Comparison of ENCODE assay signal across 19 mouse cellular contexts in the genomic region with DNA sequence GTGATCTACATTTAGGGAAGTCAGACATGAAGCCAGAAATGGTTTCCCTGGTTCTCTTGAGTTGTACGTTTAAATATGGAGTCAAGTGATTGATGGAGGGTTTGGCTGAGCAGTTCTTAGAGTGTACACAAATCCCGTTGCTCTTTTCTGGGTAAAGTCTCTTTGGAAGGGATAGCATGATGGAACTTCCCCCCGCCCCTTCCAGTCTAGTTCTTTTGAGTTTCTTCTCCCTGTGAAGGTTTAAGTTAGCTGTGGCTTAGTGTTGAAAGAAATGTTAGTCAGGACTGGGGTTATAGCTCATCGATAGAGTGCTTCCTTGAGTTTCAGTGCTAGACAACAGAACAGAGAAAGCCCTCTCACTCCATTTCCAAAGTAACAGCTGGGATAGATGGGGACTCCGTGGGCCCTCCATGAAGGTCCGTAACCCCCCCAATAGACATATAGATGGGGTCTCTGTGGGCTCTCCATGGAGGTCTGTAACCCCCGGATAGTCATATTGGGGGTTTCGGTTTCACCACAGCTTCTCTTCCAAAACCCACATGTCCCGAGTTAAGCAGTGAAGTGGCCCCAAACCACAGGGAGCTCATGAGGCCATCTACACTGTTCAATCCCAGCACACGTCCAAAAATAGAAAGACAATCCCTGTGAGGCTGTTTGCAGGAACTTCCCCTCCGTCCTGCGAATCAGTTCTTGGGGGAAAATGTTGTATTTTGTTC. TPM values are rescaled to one million over a fixed set of nuclear protein-coding genes. Genes with fewer than 3 reads are reported as not detected.
A peak's percentile ranks its signal among the peaks of the same experiment; 100 is the strongest.
DNase-seq lines count a peak whose midpoint lies in the region; ATAC-seq and TF ChIP-seq lines count a peak whose summit lies in the region.
"Had no signal": no experiment of that assay in that cellular context is flagged by ENCODE, and none has a peak within 500 bp of the region (broad histone marks: within the 10 kb centered on the region; RNA-seq: fewer than 3 reads in every experiment).

No protein-coding gene starts in this region.

- no peak overlapping the region for H3K4me3 ChIP-seq in heart, embryonic 10.5 days
- H3K4me3 ChIP-seq in liver, embryonic 11.5 days (ENCODE audit: low read depth, low read length) = no peak overlapping the region
- no peak overlapping the region for H3K4me3 ChIP-seq in embryonic facial prominence, embryonic 15.5 days (replicated peaks)
- H3K4me3 ChIP-seq in liver, postnatal 0 days (ENCODE audit: low read depth, low read length) = peak overlapping the region; percentile 22
- H3K4me3 ChIP-seq: hindbrain, embryonic 13.5 days; midbrain, embryonic 13.5 days; myocyte had no signal

- H3K9ac ChIP-seq in liver, embryonic 11.5 days (ENCODE audit: low read depth, low read length) = 0 out of 2 replicates have a peak overlapping the region, but pooled peaks have one; percentile 44
- H3K9ac ChIP-seq in embryonic facial prominence, embryonic 15.5 days = no peak overlapping the region
- H3K9ac ChIP-seq in liver, postnatal 0 days (replicated peaks) = peak overlapping the region; percentile 31
- H3K9ac ChIP-seq: forebrain, postnatal 0 days; hindbrain, embryonic 13.5 days; lung, embryonic 14.5 days; midbrain, embryonic 13.5 days had no signal

- H3K27me3 ChIP-seq in heart, embryonic 10.5 days (ENCODE audit: insufficient read depth, poor library complexity, severe bottlenecking) = no peaks in the 10 kb centered on the region
- H3K27me3 ChIP-seq in liver, embryonic 11.5 days (replicated peaks; ENCODE audit: control insufficient read depth, insufficient read depth, low read length) = no peaks in the 10 kb centered on the region
- no peaks in the 10 kb centered on the region for H3K27me3 ChIP-seq in embryonic facial prominence, embryonic 15.5 days
- no peaks in the 10 kb centered on the region for H3K27me3 ChIP-seq in liver, postnatal 0 days (ENCODE audit: insufficient read depth, low read length)
- H3K27me3 ChIP-seq: hindbrain, embryonic 13.5 days; midbrain, embryonic 13.5 days had no signal

- H3K4me1 ChIP-seq in heart, embryonic 10.5 days = peaks cover 18% of the 10 kb centered on the region
- H3K4me1 ChIP-seq in liver, embryonic 11.5 days (replicated peaks; ENCODE audit: control insufficient read depth, insufficient read depth, low read length) = peaks cover 49% of the 10 kb centered on the region
- H3K4me1 ChIP-seq in embryonic facial prominence, embryonic 15.5 days = peaks cover 44% of the 10 kb centered on the region
- H3K4me1 ChIP-seq in liver, postnatal 0 days (ENCODE audit: insufficient read depth) = peaks cover 58% of the 10 kb centered on the region

- peak overlapping the region; percentile 75 for H3K27ac ChIP-seq in heart, embryonic 10.5 days
- H3K27ac ChIP-seq in liver, embryonic 11.5 days (ENCODE audit: low read depth, low read length) = peak overlapping the region; percentile 98
- 0 out of 2 replicates have a peak overlapping the region, but pooled peaks have one; percentile 12 for H3K27ac ChIP-seq in embryonic facial prominence, embryonic 15.5 days (replicated peaks)
- peak overlapping the region; percentile 88 for H3K27ac ChIP-seq in liver, postnatal 0 days (ENCODE audit: low read depth)
- H3K27ac ChIP-seq: hindbrain, embryonic 13.5 days; midbrain, embryonic 13.5 days had no signal

- ATAC-seq in liver, embryonic 11.5 days (replicated peaks; ENCODE audit: low FRiP score) = no peak
- ATAC-seq in embryonic facial prominence, embryonic 15.5 days (ENCODE audit: insufficient number of reproducible peaks, low FRiP score, low TSS enrichment, low read depth) = no peak
- no peak for ATAC-seq in liver, postnatal 0 days
- ATAC-seq: forebrain, postnatal 0 days; midbrain, embryonic 13.5 days had no signal

- WGBS in heart, embryonic 10.5 days = 83% methylated on average over 12 of the region's 12 CpGs
- 76% methylated on average over 12 of the region's 12 CpGs for WGBS in liver, embryonic 11.5 days
- WGBS in embryonic facial prominence, embryonic 15.5 days = 76% methylated on average over 12 of the region's 12 CpGs
- WGBS in liver, postnatal 0 days (ENCODE audit: insufficient replicate concordance) = 57% methylated on average over 12 of the region's 12 CpGs

- peaks cover 3% of the 10 kb centered on the region; the same call in 1 of the 2 replicates for H3K36me3 ChIP-seq in heart, embryonic 10.5 days
- peaks cover 13% of the 10 kb centered on the region for H3K36me3 ChIP-seq in liver, embryonic 11.5 days (ENCODE audit: control insufficient read depth, insufficient read depth, low read length)
- peaks cover 4% of the 10 kb centered on the region; the same call in 1 of the 2 replicates for H3K36me3 ChIP-seq in embryonic facial prominence, embryonic 15.5 days
- H3K36me3 ChIP-seq in liver, postnatal 0 days (replicated peaks; ENCODE audit: insufficient read depth, low read length) = peaks cover 47% of the 10 kb centered on the region
- H3K36me3 ChIP-seq: hindbrain, embryonic 13.5 days; midbrain, embryonic 13.5 days had no signal

- no peak for TF ChIP-seq EP300 in liver, postnatal 0 days (IDR thresholded peaks at IDR 0.05; ENCODE audit: low read depth)

- DNase-seq in heart, embryonic 10.5 days (ENCODE audit: low spot score) = no peak
- no peak for DNase-seq in heart, postnatal 25 days (ENCODE audit: low spot score)
- no peak for DNase-seq in liver, embryonic 11.5 days (ENCODE audit: low spot score)
- no peak for DNase-seq in liver
- no peak for DNase-seq in liver, postnatal 0 days
- DNase-seq in kidney, postnatal 36 days = no peak
- DNase-seq in neural tube, embryonic 10.5 days (ENCODE audit: extremely low spot score, low spot score) = no peak
- DNase-seq: adrenal gland, adult 2 months; cerebellum, adult 9-10 months; forebrain, postnatal 0 days; gastrocnemius, postnatal 14 days; kidney, adult 18-20 months; left cerebral cortex, postnatal 4 days; lung, embryonic 14.5 days had no signal

- peak overlapping the region; percentile 65 for H3K4me2 ChIP-seq in liver, embryonic 11.5 days
- no peak overlapping the region for H3K4me2 ChIP-seq in embryonic facial prominence, embryonic 15.5 days (replicated peaks)
- H3K4me2 ChIP-seq in liver, postnatal 0 days (ENCODE audit: low read depth, low read length) = peak overlapping the region; percentile 42
- H3K4me2 ChIP-seq: hindbrain, embryonic 13.5 days; lung, embryonic 14.5 days; midbrain, embryonic 13.5 days had no signal

- TF ChIP-seq CTCF in liver, postnatal 0 days (IDR thresholded peaks at IDR 0.05; ENCODE audit: low read depth) = no peak

- no peaks in the 10 kb centered on the region for H3K9me3 ChIP-seq in heart, embryonic 10.5 days
- no peaks in the 10 kb centered on the region for H3K9me3 ChIP-seq in liver, embryonic 11.5 days (ENCODE audit: control insufficient read depth, low read length)
- no peaks in the 10 kb centered on the region for H3K9me3 ChIP-seq in embryonic facial prominence, embryonic 15.5 days (replicated peaks)
- no peaks in the 10 kb centered on the region for H3K9me3 ChIP-seq in liver, postnatal 0 days (ENCODE audit: low read length)
- H3K9me3 ChIP-seq: G1E; hindbrain, embryonic 13.5 days; midbrain, embryonic 13.5 days had no signal

- intact Hi-C loops in heart, postnatal 25 days (cut with DNase I) = no loop called here

RNA-seq across cellular contexts. Expression of a gene that starts 18.3 kb away (rescaled TPM):
- 8.2 and 10.7 TPM in 2 replicates for polyA plus RNA-seq in heart, embryonic 10.5 days (2016; fragmentation: Nextera tagmentation; extraction: Ambion mirVana)
- 1 to 10 TPM; 7.8 to 8.8 TPM for total RNA-seq in heart, postnatal 25 days (2021)
- 41.3 and 44.9 TPM in 2 replicates for polyA plus RNA-seq in liver, embryonic 11.5 days (2014; fragmentation: Nextera tagmentation; extraction: Ambion mirVana)
- polyA plus RNA-seq in embryonic facial prominence, embryonic 15.5 days (2015; fragmentation: Nextera tagmentation; extraction: Ambion mirVana) = 15.5 and 17.0 TPM in 2 replicates
- 60.1 and 61.8 TPM in 2 replicates for polyA plus RNA-seq in liver, postnatal 0 days (2015; fragmentation: Nextera tagmentation; extraction: Ambion mirVana)

RNA-seq across cellular contexts. Expression of a gene that starts 29.4 kb away (rescaled TPM):
- 103 and 119 TPM in 2 replicates for polyA plus RNA-seq in heart, embryonic 10.5 days (2016; fragmentation: Nextera tagmentation; extraction: Ambion mirVana)
- 10 to 100 TPM; 36.6 to 43.4 TPM for total RNA-seq in heart, postnatal 25 days (2021)
- 78.8 and 86.8 TPM in 2 replicates for polyA plus RNA-seq in liver, embryonic 11.5 days (2014; fragmentation: Nextera tagmentation; extraction: Ambion mirVana)
- 100 TPM in 2 replicates for polyA plus RNA-seq in embryonic facial prominence, embryonic 15.5 days (2015; fragmentation: Nextera tagmentation; extraction: Ambion mirVana)
- 38.4 and 40.1 TPM in 2 replicates for polyA plus RNA-seq in liver, postnatal 0 days (2015; fragmentation: Nextera tagmentation; extraction: Ambion mirVana)

RNA-seq across cellular contexts. Expression of a gene that starts 45.1 kb away (rescaled TPM):
- 66.0 and 68.5 TPM in 2 replicates for polyA plus RNA-seq in heart, embryonic 10.5 days (2016; fragmentation: Nextera tagmentation; extraction: Ambion mirVana)
- total RNA-seq in heart, postnatal 25 days (2021) = 10 to 100 TPM; 26.9 to 28.5 TPM
- polyA plus RNA-seq in liver, embryonic 11.5 days (2014; fragmentation: Nextera tagmentation; extraction: Ambion mirVana) = 65.4 and 72.5 TPM in 2 replicates
- 60.6 and 70.0 TPM in 2 replicates for polyA plus RNA-seq in embryonic facial prominence, embryonic 15.5 days (2015; fragmentation: Nextera tagmentation; extraction: Ambion mirVana)
- polyA plus RNA-seq in liver, postnatal 0 days (2015; fragmentation: Nextera tagmentation; extraction: Ambion mirVana) = 16.8 and 19.4 TPM in 2 replicates

RNA-seq across cellular contexts. Expression of a gene that starts 58.8 kb away (rescaled TPM):
- 103 TPM in 2 replicates for polyA plus RNA-seq in heart, embryonic 10.5 days (2016; fragmentation: Nextera tagmentation; extraction: Ambion mirVana)
- 100 to 1,000 TPM; 180 to 195 TPM for total RNA-seq in heart, postnatal 25 days (2021)
- 88.1 and 92.4 TPM in 2 replicates for polyA plus RNA-seq in liver, embryonic 11.5 days (2014; fragmentation: Nextera tagmentation; extraction: Ambion mirVana)
- 172 and 189 TPM in 2 replicates for polyA plus RNA-seq in embryonic facial prominence, embryonic 15.5 days (2015; fragmentation: Nextera tagmentation; extraction: Ambion mirVana)
- 42.4 and 53.2 TPM in 2 replicates for polyA plus RNA-seq in liver, postnatal 0 days (2015; fragmentation: Nextera tagmentation; extraction: Ambion mirVana)

Comparison
In these comparisons a context has a peak if more than half of its experiments do, and no peak if none do; other contexts are left out.
1. H3K27ac ChIP-seq: peak in every context shown above with its lines; median percentile 98 in liver, embryonic 11.5 days; 88 in liver, postnatal 0 days; 75 in heart, embryonic 10.5 days; 12 in embryonic facial prominence, embryonic 15.5 days.